Mouse (Mus musculus) embryonic stem cell, embryonic (primary cell): ENCODE results near the gene Clptm1l.

Experiments used
- CTCF ChIA-PET, 4 experiments: fragments of 300-600 bp in 2 of 4; fragments of 350-600 bp in 2 of 4; sonication (Branson Sonifier 250); formaldehyde crosslinking; loops; one replicate each; lab custom pipeline; 2022; ENCODE audit warnings: inconsistent platforms in 2 of 4; lab: Charles Lee
- POLR2A ChIA-PET, 4 experiments: fragments of 300-600 bp in 2 of 4; fragments of 350-600 bp in 2 of 4; sonication (Branson Sonifier 250); formaldehyde crosslinking; loops; one replicate each; lab custom pipeline; 2022; ENCODE audit warnings: antibody characterized with exemption in 4 of 4, inconsistent platforms in 1 of 4; lab: Charles Lee

Clptm1l gene

DNA sequence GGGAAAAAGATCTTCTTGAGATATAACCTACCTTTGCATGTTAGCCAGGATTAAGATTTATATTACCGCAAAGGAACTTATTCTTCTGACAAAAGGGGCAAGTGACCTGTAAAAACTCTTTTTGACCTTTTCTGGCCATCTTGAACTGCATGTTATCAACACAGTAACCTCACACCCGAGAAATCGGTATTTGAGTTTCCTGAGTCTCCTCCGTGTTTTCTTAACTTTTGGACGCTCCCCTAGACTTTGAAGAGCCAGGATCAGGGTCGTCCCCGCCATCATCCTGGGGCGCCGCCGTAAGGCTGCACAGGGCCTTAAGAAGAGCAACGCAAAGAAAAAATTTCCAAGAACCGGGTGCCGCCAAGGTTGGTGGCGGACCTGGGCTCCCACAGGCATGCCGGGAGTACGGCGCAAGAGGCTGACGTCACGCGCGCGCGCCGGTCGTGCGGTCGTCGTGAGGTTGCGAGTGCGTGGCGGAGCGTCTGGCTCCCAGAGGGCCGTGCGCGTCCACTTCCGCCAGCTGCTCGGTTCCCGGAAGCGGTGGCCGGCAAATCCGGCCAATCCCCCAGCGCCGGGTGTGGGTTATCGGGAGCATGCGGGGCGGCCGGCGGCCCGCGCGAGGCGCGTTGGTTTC, at the start of gene Clptm1l:
Gene Clptm1l (plus strand): TSS at position 485 of the 634 bp plus-strand sequence.
- CTCF ChIA-PET = interaction anchor here in 1 of 4 experiments (1.0 to 2.0 kb wide), 2 partner anchors 23 to 28 kb away, joined by 4 to 8 read pairs; partner anchors contain the start of gene Tert
- POLR2A ChIA-PET = interaction anchor here in 2 of 4 experiments (0.6 to 5.1 kb wide), 13 partner anchors 10 to 405 kb away, joined by 3 to 25 read pairs (median 5); partner anchors contain the start of genes Tert (in 2 of the 2), Brd9 (in 1 of the 2), Lpcat1 (in 1 of the 2) and Tppp (in 1 of the 2)

DNA sequence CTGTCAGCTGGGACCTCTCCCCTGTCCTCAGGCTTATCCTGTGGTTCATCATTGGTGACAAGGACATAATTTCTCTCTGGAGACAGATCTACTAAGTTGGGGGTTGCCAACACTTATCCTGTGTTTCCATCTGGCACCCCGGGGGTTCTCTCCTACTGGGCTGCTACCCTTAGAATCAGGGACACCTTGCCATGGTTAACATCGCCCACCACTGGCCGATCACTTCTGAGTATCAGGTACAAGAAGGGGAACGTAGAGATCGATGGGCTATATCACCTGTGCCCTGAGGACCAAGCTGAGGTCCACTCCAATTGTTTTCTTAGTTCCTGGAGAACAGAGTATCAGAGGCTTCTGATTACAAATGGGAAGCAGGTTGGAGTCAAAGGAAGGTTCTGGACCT, 39.6 kb upstream of the Clptm1l start:
- CTCF ChIA-PET = no interaction called here
- POLR2A ChIA-PET = no interaction called here

DNA sequence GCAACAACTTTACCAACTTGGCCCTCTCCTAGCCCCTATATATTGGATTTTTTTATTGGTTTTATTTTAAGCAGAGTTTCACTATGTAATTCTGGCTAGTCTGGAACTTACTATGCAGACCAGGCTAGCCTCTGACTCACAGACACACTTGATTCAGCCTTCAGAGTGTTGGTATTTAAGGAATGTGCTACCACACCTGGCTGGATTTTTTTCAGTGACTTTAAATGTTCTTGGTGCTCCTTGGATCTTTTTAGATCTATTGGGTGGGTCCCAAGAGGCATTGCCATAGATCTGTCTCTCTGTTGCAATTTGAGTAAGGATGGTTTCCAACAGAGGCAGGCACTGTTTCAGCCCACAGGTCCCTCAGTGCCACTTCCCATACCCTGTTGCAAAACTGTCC, 28.8 kb upstream of the Clptm1l start:
- POLR2A ChIA-PET = no interaction called here
- CTCF ChIA-PET = no interaction called here

DNA sequence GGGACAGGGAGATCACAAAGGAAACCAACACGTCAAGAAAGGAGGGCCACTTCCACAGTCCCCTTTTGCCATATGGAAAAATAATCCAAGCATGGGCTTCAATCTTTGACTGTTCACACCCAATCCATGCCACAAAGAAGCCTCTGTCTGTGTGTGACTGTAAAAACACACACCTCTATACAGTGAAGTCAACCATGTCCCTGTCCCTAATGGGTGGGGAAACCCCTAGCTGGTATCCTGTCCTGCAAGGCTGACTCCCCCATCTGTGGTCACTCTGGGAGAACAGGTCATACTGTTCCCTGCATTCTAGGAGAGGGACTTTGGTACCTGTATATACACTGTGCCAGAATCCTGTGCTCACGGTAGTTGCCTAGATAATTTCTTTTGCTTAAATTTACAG, 26.5 kb upstream of the Clptm1l start:
- CTCF ChIA-PET = no interaction called here
- POLR2A ChIA-PET = no interaction called here

DNA sequence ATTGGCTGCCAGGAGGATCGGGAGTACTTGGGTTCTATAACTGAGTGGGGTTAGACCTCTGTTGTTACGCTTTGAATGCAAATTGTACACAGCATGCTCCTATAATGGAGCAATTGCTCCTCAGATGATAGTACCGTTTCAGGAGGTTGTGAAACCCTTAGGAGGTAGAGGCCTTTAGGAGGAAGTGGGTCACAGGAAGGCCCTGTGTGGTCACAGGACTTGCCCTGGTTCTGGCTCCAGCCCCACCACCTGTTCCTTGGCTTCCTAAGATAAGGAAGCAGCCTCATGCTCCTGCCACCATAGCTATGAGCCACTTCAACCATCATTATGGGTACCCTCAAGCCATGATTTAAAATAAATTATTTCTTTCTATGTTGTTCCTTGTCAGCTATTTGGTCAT, 12.3 kb upstream of the Clptm1l start:
- ChIA-PET CTCF (interaction anchor here in 2 of 4 experiments (0.6 to 0.7 kb wide), 2 partner anchors 32 to 35 kb away, joined by 3 read pairs; no protein-coding TSS in a partner anchor), POLR2A (no interaction called here)

DNA sequence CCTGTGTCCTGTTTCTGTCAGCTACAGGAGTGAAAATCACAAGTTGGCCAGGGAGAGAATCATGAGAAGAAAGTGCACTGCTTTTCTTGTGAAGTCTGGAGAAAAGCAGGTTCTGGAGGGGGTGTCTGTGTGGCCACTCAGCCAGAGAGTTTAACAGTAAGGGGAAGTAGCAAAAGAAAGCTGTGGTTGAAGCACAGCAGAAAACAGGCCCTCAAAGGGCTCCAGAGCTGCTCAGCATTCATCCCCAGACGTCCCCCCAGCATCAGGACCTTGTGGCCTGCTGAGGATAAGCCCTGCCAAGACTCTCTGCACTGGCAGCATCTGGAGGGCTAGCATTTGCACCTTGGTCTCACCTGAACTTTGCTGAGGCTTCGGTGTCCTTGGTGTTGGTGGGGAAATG, 11.3 kb upstream of the Clptm1l start:
- POLR2A ChIA-PET = no interaction called here

DNA sequence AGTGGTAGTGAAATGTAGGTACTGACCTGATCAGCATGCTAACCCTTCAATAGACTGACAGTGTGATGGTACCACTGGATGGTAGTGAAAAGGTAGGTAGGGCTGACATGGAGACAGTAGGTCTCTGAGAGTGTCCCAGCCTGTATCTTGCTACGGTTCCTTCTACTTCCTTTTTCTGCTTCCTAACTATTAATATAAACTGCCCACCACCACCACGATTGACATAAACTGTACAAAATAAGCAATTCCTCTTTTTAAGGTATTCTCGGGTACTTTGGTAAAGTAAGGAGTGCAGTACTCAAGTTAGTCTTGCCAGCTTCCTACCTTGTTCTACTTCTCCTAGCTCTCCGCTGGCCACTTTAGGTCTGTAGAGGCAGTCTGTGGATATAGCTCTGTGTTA, 7.5 kb upstream of the Clptm1l start:
- ChIA-PET POLR2A (interaction anchor here in 1 of 4 experiments (0.7 kb wide), 1 partner anchor 700 kb away, joined by 3 read pairs; no protein-coding TSS in a partner anchor), CTCF (no interaction called here)

More for the DNA sequence above, 11.3 kb upstream of the Clptm1l start:
- CTCF ChIA-PET = no interaction called here

DNA sequence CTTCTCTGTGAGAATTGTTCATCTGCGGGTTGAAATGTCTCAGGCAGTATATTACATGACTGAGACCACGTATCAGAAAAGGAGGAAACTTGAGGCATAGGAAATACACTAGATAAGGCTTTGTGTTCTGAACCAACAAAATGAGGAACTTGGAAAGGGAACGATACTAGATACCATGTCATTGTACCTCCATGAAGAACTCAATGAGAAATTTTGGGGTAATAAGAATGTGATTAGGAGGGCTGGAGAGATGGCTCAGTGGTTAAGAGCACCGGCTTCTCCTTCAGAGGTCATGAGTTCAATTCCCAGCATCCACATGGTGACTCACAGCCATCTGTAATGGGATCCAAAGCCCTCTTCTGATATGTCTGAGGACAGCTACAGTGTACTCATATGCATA, 3.6 kb upstream of the Clptm1l start:
- ChIA-PET POLR2A (no interaction called here), CTCF (no interaction called here)

DNA sequence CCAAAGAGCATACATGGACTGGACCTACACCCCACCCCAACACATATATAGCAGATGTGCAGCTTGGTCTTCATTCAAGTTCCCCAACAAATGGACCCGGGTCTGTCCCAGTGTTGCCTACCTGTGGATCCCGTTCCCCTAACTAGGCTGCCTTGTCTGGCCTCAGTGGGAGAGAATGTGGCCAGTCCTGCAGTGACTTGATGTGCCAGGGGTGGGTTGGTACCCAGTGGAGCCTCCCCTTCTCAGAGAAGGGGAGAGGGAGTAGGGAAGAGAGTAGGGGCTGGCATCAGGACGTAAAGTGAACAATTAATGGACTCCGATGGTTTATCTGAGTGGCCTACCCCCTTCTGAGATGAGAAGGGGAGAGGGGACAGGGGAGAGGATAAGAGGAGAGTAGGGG, 760 bp upstream of the Clptm1l start:
- ChIA-PET CTCF (interaction anchor here in 2 of 4 experiments (1.0 to 2.0 kb wide), 2 partner anchors 23 to 177 kb away, joined by 4 to 8 read pairs; partner anchors contain the start of gene Tert (in 1 of the 2)), POLR2A (interaction anchor here in 2 of 4 experiments (1.0 to 5.1 kb wide), 4 partner anchors 13 to 23 kb away, joined by 3 to 25 read pairs (median 4); partner anchors contain the start of gene Tert (in 1 of the 2))

DNA sequence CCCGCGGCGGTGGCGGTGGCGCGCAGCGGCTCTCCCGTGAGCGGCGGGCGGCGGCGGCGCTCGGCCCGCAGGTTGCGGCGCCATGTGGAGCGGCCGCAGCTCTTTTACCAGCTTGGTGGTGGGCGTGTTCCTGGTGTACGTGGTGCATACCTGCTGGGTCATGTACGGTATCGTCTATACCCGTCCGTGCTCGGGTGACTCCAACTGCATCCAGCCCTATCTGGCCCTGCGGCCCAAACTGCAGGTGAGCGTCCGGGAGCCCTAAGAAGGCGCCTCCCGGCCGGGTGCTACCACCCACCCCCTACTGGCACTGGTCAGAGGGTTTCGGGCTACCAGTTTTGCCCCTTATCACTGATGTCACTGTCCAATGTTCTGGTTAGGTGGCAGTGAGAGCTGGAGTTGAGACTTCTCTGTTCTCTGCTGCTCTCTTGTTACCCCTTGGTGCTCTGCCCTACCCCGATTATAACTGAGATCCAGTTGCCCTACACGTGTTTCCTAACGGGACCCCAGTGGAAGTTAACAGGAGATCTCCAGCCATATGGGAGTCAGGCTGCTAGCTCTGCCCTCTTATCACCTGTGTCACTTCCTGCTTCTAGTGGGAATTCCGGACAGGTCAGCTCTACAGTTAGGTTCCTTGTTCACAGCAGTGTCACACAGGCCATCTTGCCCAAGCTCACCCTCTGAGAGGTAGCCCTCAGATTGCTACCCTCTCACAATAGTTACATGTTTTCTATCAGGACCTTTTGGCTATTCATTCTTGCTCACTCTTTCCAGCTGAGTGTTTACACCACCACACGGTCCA, 551 bp downstream of the Clptm1l start:
- POLR2A ChIA-PET = interaction anchor here in 2 of 4 experiments (0.6 to 5.1 kb wide), 17 partner anchors 9 to 405 kb away, joined by 3 to 25 read pairs (median 5); partner anchors contain the start of genes Tert (in 2 of the 2), Brd9 (in 1 of the 2), Lpcat1 (in 1 of the 2) and Tppp (in 1 of the 2)
- CTCF ChIA-PET = interaction anchor here in 1 of 4 experiments (0.7 to 2.0 kb wide), 3 partner anchors 22 to 28 kb away, joined by 3 to 8 read pairs (median 4); partner anchors contain the start of gene Tert

DNA sequence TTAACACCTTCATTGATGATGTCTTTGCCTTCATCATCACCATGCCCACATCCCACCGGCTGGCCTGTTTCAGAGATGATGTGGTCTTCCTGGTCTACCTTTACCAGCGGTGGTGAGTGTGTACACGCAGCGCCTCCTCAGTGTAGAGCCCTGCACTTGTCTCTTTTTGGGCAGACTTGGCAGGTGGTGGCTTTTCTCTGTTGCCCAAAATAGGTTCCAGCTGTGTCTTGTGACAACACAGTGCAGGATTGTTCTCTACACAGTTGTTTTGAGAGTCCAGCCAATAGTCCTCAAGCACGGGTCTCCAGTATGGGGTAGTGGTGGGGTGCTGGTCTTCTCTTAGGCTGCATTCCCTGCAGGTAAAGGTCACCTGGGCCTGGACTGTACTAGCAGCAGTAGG, 14.6 kb downstream of the Clptm1l start:
- ChIA-PET POLR2A (interaction anchor here in 2 of 4 experiments (0.8 to 2.7 kb wide), 5 partner anchors 8 to 38 kb away, joined by 3 to 10 read pairs (median 4); partner anchors contain the start of genes Clptm1l (in 1 of the 2) and Tert (in 1 of the 2)), CTCF (interaction anchor here in 2 of 4 experiments (0.5 to 1.1 kb wide), 2 partner anchors 192 to 193 kb away, joined by 3 read pairs; no protein-coding TSS in a partner anchor)

DNA sequence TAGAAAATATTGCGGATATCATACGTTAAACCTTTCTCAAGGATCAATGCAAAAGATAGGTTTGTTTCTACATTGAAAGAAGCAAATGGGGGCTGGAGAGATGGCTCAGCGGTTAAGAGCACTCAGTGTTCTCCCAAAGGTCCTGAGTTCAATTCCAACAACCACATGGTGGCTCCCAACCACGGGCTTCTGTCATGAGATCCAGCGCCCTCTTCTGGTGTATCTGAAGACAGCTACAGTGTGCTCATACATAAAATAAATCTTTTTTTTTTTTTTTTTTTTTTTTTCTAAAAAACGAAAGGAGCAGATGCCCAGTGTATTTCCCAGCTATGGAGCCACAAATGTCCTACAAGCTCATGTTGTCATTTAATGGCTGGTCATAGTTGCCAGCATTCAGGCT, 16.8 kb downstream of the Clptm1l start:
- ChIA-PET POLR2A (interaction anchor here (0.6 to 1.1 kb wide), 6 partner anchors 11 to 871 kb away, joined by 3 to 16 read pairs (median 4); no protein-coding TSS in a partner anchor), CTCF (interaction anchor here (0.6 to 1.1 kb wide), 13 partner anchors 9 to 599 kb away, joined by 3 to 8 read pairs (median 4); no protein-coding TSS in a partner anchor)

DNA sequence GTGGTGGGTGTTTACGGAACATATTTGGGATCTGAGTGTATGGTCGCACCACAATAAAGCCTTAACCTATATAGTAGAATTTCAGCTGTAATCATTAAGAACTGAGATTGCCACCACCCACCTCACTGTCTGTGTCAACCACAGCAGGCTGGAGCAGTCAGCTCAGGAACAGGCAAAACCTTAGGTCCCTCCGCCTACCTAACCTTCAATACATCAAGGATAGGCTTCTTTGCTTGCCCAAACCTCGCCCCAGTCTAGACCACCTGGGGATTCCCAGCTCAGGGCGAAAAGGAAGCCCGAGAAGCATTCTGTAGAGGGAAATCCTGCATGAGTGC, 22.6 kb downstream of the Clptm1l start:
- POLR2A ChIA-PET = interaction anchor here in 3 of 4 experiments (0.6 to 4.7 kb wide), 20 partner anchors 8 to 311 kb away, joined by 3 to 25 read pairs (median 4); partner anchors contain the start of genes Brd9 (in 2 of the 3), Clptm1l (in 2 of the 3), Trip13 (in 2 of the 3) and Slc6a3 (in 1 of the 3)
- CTCF ChIA-PET = interaction anchor here (0.5 to 2.6 kb wide), 23 partner anchors 9 to 311 kb away, joined by 3 to 13 read pairs (median 4); partner anchors contain the start of genes Brd9 (in 1 of the 4), Clptm1l (in 1 of the 4) and Trip13 (in 1 of the 4)

DNA sequence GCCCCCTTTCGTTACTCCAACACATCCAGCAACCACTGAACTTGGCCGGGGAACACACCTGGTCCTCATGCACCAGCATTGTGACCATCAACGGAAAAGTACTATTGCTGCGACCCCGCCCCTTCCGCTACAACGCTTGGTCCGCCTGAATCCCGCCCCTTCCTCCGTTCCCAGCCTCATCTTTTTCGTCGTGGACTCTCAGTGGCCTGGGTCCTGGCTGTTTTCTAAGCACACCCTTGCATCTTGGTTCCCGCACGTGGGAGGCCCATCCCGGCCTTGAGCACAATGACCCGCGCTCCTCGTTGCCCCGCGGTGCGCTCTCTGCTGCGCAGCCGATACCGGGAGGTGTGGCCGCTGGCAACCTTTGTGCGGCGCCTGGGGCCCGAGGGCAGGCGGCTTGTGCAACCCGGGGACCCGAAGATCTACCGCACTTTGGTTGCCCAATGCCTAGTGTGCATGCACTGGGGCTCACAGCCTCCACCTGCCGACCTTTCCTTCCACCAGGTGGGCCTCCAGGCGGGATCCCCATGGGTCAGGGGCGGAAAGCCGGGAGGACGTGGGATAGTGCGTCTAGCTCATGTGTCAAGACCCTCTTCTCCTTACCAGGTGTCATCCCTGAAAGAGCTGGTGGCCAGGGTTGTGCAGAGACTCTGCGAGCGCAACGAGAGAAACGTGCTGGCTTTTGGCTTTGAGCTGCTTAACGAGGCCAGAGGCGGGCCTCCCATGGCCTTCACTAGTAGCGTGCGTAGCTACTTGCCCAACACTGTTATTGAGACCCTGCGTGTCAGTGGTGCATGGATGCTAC, 23.1 kb downstream of the Clptm1l start, which contains the start of gene Tert:
Gene Tert (plus strand): TSS at position 167 of the 805 bp plus-strand sequence.
- ChIA-PET CTCF (interaction anchor here (0.6 to 2.6 kb wide), 24 partner anchors 9 to 311 kb away, joined by 3 to 13 read pairs (median 4); partner anchors contain the start of genes Brd9 (in 1 of the 4), Clptm1l (in 1 of the 4) and Trip13 (in 1 of the 4)), POLR2A (interaction anchor here in 3 of 4 experiments (0.5 to 4.7 kb wide), 27 partner anchors 9 to 311 kb away, joined by 3 to 25 read pairs (median 4); partner anchors contain the start of genes Brd9 (in 2 of the 3), Clptm1l (in 2 of the 3), Trip13 (in 2 of the 3) and Slc6a3 (in 1 of the 3))

DNA sequence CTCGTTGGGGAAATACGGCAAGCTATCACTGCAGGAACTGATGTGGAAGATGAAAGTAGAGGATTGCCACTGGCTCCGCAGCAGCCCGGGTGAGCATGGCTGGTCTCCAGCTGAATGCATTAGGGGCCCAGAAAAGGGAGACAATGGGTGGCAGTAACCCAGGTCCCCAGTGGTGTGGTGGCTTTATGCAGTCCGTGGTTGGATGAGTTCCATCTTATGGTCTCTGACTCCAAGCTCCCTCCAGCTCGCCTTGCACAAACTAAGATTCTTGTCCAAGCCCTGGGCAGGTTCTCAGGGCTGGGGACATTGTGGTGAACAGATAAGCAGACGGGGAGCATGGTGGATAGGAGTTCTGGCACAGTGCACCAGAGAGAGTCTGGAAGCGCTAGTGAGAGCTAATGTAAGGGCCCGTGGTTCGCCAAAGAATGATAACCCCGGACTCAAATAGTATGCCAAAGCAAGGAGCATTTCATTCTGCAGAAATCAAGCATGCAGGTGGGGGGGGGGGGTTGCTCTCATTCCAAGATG, 24.8 kb downstream of the Clptm1l start:
- POLR2A ChIA-PET = interaction anchor here (0.6 to 2.4 kb wide), 7 partner anchors 11 to 980 kb away, joined by 3 to 18 read pairs (median 4); no protein-coding TSS in a partner anchor
- CTCF ChIA-PET = interaction anchor here in 1 of 4 experiments (1.2 kb wide), 1 partner anchor 203 kb away, joined by 4 read pairs; no protein-coding TSS in a partner anchor

DNA sequence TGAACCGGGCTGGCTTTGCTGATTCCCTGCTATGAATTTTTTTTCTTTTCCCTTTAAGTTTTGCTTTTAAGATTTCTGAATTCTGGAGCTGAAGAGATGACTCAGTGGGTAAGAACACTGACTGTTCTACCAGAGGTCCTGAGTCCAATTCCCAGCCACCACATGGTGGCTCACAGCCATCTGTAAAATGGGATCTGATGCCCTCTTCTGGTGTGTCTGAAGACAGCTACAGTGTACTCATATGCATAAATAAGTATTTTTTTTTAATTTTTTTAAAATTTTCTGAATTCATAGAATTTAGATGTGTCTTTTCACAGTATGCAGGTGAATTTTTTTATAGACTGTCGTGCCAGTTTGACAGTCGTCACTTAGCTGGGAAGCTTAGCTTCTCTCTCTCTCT, 28.0 kb downstream of the Clptm1l start:
- ChIA-PET POLR2A (interaction anchor here in 3 of 4 experiments (0.6 to 1.8 kb wide), 4 partner anchors 18 to 463 kb away, joined by 3 to 4 read pairs (median 3); no protein-coding TSS in a partner anchor), CTCF (interaction anchor here in 3 of 4 experiments (0.6 to 1.3 kb wide), 7 partner anchors 11 to 206 kb away, joined by 3 to 6 read pairs (median 3); partner anchors contain the start of gene Clptm1l (in 1 of the 3))

DNA sequence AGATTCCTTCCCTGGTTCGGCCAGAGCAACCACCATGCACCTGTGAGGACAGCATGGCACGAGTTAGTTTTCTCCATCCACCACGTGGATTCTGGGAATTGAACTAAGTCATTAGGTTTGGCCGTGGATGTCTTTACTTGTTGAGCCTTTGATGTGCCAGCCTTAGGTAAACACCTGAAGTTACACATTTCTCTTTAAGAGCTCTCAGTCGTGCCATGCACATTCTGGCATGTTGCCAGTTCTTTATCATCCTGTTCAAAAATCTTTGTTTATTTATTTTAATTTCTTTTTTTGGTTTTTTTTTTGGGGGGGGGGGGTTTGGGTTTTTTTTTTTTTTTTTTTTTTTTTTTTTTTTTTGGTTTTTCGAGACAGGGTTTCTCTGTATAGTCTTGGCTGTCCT, 34.0 kb downstream of the Clptm1l start:
- ChIA-PET POLR2A (interaction anchor here in 1 of 4 experiments (1.2 kb wide), 1 partner anchor 11 kb away, joined by 3 read pairs; no protein-coding TSS in a partner anchor), CTCF (no interaction called here)
